Comparison of ENCODE assay signal across 8 mouse cellular contexts in the genomic region with DNA sequence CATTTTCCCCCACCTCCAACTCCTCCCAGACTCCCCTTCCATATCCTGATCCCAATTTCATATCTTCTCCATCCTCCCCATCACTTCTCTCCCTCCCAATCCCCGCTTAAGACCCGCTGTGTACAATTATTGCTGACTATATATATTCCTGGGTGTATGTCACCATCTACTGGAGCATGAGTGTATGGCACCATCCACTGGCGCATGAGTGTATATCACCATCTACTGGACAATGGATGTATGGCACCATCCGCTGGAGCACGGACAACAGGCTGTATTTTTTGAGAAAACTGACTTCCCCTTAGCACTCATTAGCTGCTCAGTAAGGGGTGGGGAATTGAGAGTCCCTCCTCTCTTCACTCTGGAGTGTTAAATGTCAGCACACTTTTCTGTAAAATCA. TPM values are rescaled to one million over a fixed set of nuclear protein-coding genes. Genes with fewer than 3 reads are reported as not detected.
DNase-seq lines count a peak whose midpoint lies in the region; ATAC-seq and TF ChIP-seq lines count a peak whose summit lies in the region.

No protein-coding gene starts in this region.

- TF ChIP-seq CTCF in gastrocnemius, adult 2 months (IDR thresholded peaks at IDR 0.05), result peak; percentile 100; the same call in 1 of the 2 replicates
- peak; percentile 99 for TF ChIP-seq CTCF in hindbrain, postnatal 0 days (IDR thresholded peaks at IDR 0.05; ENCODE audit: low read depth)

- no peak overlapping the region for H3K9ac ChIP-seq in hindbrain, postnatal 0 days (replicated peaks; ENCODE audit: low read length)

- H3K27ac ChIP-seq in gastrocnemius, adult 2 months, result no peak overlapping the region
- no peak overlapping the region for H3K27ac ChIP-seq in hindbrain, postnatal 0 days

- peak; percentile 73 for ATAC-seq in hindbrain, postnatal 0 days
- peak; percentile 100 for ATAC-seq in megakaryocyte, adult 5-6 weeks (ENCODE audit: poor library complexity, severe bottlenecking)

- no peaks in the 10 kb centered on the region for H3K27me3 ChIP-seq in hindbrain, postnatal 0 days (ENCODE audit: insufficient read depth, low read length)

- H3K36me3 ChIP-seq in hindbrain, postnatal 0 days (ENCODE audit: insufficient read depth, low read length), result no peaks in the 10 kb centered on the region

- H3K9me3 ChIP-seq in hindbrain, postnatal 0 days (ENCODE audit: low read length), result no peaks in the 10 kb centered on the region

- WGBS in hindbrain, postnatal 0 days, result 7% methylated on average over 5 of the region's 5 CpGs

- no peaks in the 10 kb centered on the region for H3K4me1 ChIP-seq in hindbrain, postnatal 0 days (ENCODE audit: insufficient read depth, low read length)

- intact Hi-C loops in gastrocnemius, adult 2 months (cut with DNase I), result no loop called here

- H3K4me2 ChIP-seq in hindbrain, postnatal 0 days (ENCODE audit: low read depth, low read length), result no peak overlapping the region

- no peak overlapping the region for H3K4me3 ChIP-seq in gastrocnemius, adult 2 months
- H3K4me3 ChIP-seq in hindbrain, postnatal 0 days (ENCODE audit: low read length), result no peak overlapping the region

- DNase-seq in T-cell, adult 2 months (ENCODE audit: low spot score), result peak; percentile 71
- DNase-seq in cerebellum, postnatal 14 days, result peak; percentile 78 to 80
- peak; percentile 41 for DNase-seq in gastrocnemius, adult 2 months
- peak; percentile 81 for DNase-seq in hindbrain, postnatal 0 days (ENCODE audit: low spot score)
- DNase-seq in left cerebral cortex, adult 18-20 months (ENCODE audit: low spot score in 2 of 2), result peak; percentile 55 to 66
- peak; percentile 70 to 71 for DNase-seq in right cerebral cortex, adult 2 months (ENCODE audit: low spot score in 2 of 2)
- DNase-seq in urinary bladder, postnatal 36 days (ENCODE audit: low spot score in 2 of 2), result peak; percentile 45 to 58

RNA-seq across cellular contexts. Expression of gene Samd9l, which starts 48.0 kb away (rescaled TPM):
- total RNA-seq in gastrocnemius, adult 2 months (2021), result 1 to 10 TPM; 3.2 to 5.0 TPM
- 1.8 and 2.3 TPM in 2 replicates for total RNA-seq in hindbrain, postnatal 0 days (2014; rRNA removed)
- 1.2 and 1.3 TPM in 2 replicates for polyA plus RNA-seq in hindbrain, postnatal 0 days (2015; fragmentation: Nextera tagmentation; extraction: Ambion mirVana)
- 1 to 10 TPM; 5.1 to 5.3 TPM for total RNA-seq in left cerebral cortex, adult 18-20 months (2021)
- 107 and 110 TPM in 2 replicates for total RNA-seq in megakaryocyte, adult 5-6 weeks (2015)
- total RNA-seq in megakaryocyte, adult 5-6 weeks (2017), result 131 and 141 TPM in 2 replicates

RNA-seq across cellular contexts. Expression of gene Hepacam2, which starts 50.7 kb away (rescaled TPM):
- under 1 TPM in 1 of 2 experiments, not detected in 1; 0.22 TPM for total RNA-seq in gastrocnemius, adult 2 months (2021)
- total RNA-seq in hindbrain, postnatal 0 days (2014; rRNA removed), result 0.42 and 3.0 TPM in 2 replicates
- 0.97 and 1.3 TPM in 2 replicates for polyA plus RNA-seq in hindbrain, postnatal 0 days (2015; fragmentation: Nextera tagmentation; extraction: Ambion mirVana)
- under 1 TPM; 0.23 to 0.77 TPM for total RNA-seq in left cerebral cortex, adult 18-20 months (2021)
- 0.07 and 0.22 TPM in 2 replicates for total RNA-seq in megakaryocyte, adult 5-6 weeks (2015)
- 0.18 and 0.98 TPM in 2 replicates for total RNA-seq in megakaryocyte, adult 5-6 weeks (2017)

RNA-seq across cellular contexts. Expression of gene Vps50, which starts 50.8 kb away (rescaled TPM):
- total RNA-seq in gastrocnemius, adult 2 months (2021), result 10 to 100 TPM; 21.1 to 21.8 TPM
- total RNA-seq in hindbrain, postnatal 0 days (2014; rRNA removed), result 31.7 and 68.1 TPM in 2 replicates
- polyA plus RNA-seq in hindbrain, postnatal 0 days (2015; fragmentation: Nextera tagmentation; extraction: Ambion mirVana), result 44.2 and 45.4 TPM in 2 replicates
- 10 to 100 TPM; 57.9 to 62.0 TPM for total RNA-seq in left cerebral cortex, adult 18-20 months (2021)
- 28.9 and 38.0 TPM in 2 replicates for total RNA-seq in megakaryocyte, adult 5-6 weeks (2015)
- total RNA-seq in megakaryocyte, adult 5-6 weeks (2017), result 39.2 and 48.5 TPM in 2 replicates

Comparison
In these comparisons a context has a peak if more than half of its experiments do, and no peak if none do; other contexts are left out.
1. RNA of gene Samd9l, which starts 48.0 kb away (total RNA-seq): 107 to 141 TPM in megakaryocyte, adult 5-6 weeks; 5.1 to 5.3 TPM in left cerebral cortex, adult 18-20 months, 3.2 to 5.0 TPM in gastrocnemius, adult 2 months and 1.8 to 2.3 TPM in hindbrain, postnatal 0 days; every median in the first group is over 10 times any median in the second.
2. Peak in every context shown above with its lines, with median percentiles within 50 percentile points of each other: DNase-seq.